Mouse (Mus musculus) cerebellum, adult 9-10 months (tissue): ENCODE measurements around the gene Kif20b.

Experiments
- DNase-seq: peaks from one replicate; pipeline ENCODE4 v3.0.0; 2022

The Kif20b gene

GRCm38 (mm10) chr19:34921652-34922602 lies at the start of gene Kif20b:
Gene Kif20b (plus strand): TSS chr19:34922361.
- peak; percentile 82 for DNase-seq

GRCm38 (mm10) chr19:34876676-34877075 lies 45.5 kb upstream of the Kif20b start:
- no peak for DNase-seq

GRCm38 (mm10) chr19:34877898-34878602 lies 44.1 kb upstream of the Kif20b start:
- peak; percentile 87 for DNase-seq

- DNase-seq: peak; percentile 69
Measured at GRCm38 (mm10) chr19:34878603-34879541, 43.3 kb upstream of the Kif20b start, which contains the start of gene Pank1. Gene Pank1 (minus strand): TSS chr19:34879455.

- no peak for DNase-seq
Measured at GRCm38 (mm10) chr19:34879624-34880023, 42.5 kb upstream of the Kif20b start.

- DNase-seq: no peak
Measured at GRCm38 (mm10) chr19:34881160-34881559, 41.0 kb upstream of the Kif20b start.

- DNase-seq: no peak
Measured at GRCm38 (mm10) chr19:34882443-34882842, 39.7 kb upstream of the Kif20b start.

GRCm38 (mm10) chr19:34883526-34884224 lies 38.5 kb upstream of the Kif20b start:
- no peak for DNase-seq

- no peak for DNase-seq
Measured at GRCm38 (mm10) chr19:34886324-34886723, 35.8 kb upstream of the Kif20b start.

GRCm38 (mm10) chr19:34890981-34891380 lies 31.2 kb upstream of the Kif20b start:
- no peak for DNase-seq

- DNase-seq: no peak
Measured at GRCm38 (mm10) chr19:34891590-34891989, 30.6 kb upstream of the Kif20b start.

- DNase-seq: no peak
Measured at GRCm38 (mm10) chr19:34895082-34895481, 27.1 kb upstream of the Kif20b start.

- no peak for DNase-seq
Measured at GRCm38 (mm10) chr19:34897082-34897965, 24.8 kb upstream of the Kif20b start.

- DNase-seq: no peak
Measured at GRCm38 (mm10) chr19:34898941-34899340, 23.2 kb upstream of the Kif20b start.

GRCm38 (mm10) chr19:34901266-34901665 lies 20.9 kb upstream of the Kif20b start:
- DNase-seq: no peak

GRCm38 (mm10) chr19:34901735-34902134 lies 20.4 kb upstream of the Kif20b start:
- DNase-seq: no peak

GRCm38 (mm10) chr19:34904032-34904431 lies 18.1 kb upstream of the Kif20b start:
- DNase-seq: no peak

- no peak for DNase-seq
Measured at GRCm38 (mm10) chr19:34905424-34905823, 16.7 kb upstream of the Kif20b start.

- no peak for DNase-seq
Measured at GRCm38 (mm10) chr19:34906772-34907171, 15.4 kb upstream of the Kif20b start.

GRCm38 (mm10) chr19:34912366-34912765 lies 9.8 kb upstream of the Kif20b start:
- DNase-seq: no peak

GRCm38 (mm10) chr19:34920066-34920465 lies 2.1 kb upstream of the Kif20b start:
- no peak for DNase-seq
